Mouse (Mus musculus) liver, embryonic 13.5 days (tissue): Measurements from ENCODE around the gene Gpd1. TPM values are rescaled to one million over a fixed set of nuclear protein-coding genes. Genes with fewer than 3 reads are reported as not detected.

Experiments used
- ATAC-seq: fragments of 200-750 bp; cut with Nextera tagmentation; 2 replicates; pipeline ENCODE4 v1.8.0; 2017; ENCODE audit warnings: low read depth, mild to moderate bottlenecking, moderate number of reproducible peaks, moderate library complexity
- DNase-seq: peaks from one replicate; pipeline ENCODE4 v3.0.0; 2022
- H3K27ac ChIP-seq: fragments of 300-500 bp; sonication (generic); 2 replicates; pipeline ENCODE4 v1.5.1; 2015; ENCODE audit warnings: moderate library complexity, mild to moderate bottlenecking, inconsistent platforms
- H3K27me3 ChIP-seq: fragments of 300-500 bp; sonication (generic); 2 replicates; pipeline ENCODE4 v1.6.1; 2015; ENCODE audit warnings: mild to moderate bottlenecking, inconsistent platforms
- H3K36me3 ChIP-seq: fragments of 300-500 bp; sonication (generic); 2 replicates; pipeline ENCODE4 v1.6.1; 2015; ENCODE audit warnings: mild to moderate bottlenecking, inconsistent platforms
- H3K4me1 ChIP-seq: fragments of 300-500 bp; sonication (generic); replicated peaks from 2 replicates; pipeline ENCODE4 v1.6.1; 2015; ENCODE audit warnings: inconsistent platforms
- H3K4me2 ChIP-seq: fragments of 300-500 bp; sonication (generic); 2 replicates; pipeline ENCODE4 v1.6.1; 2015; ENCODE audit warnings: inconsistent platforms, mild to moderate bottlenecking, moderate library complexity
- H3K4me3 ChIP-seq: fragments of 300-500 bp; sonication (generic); replicated peaks from 2 replicates; pipeline ENCODE4 v1.5.1; 2015; ENCODE audit warnings: mild to moderate bottlenecking, inconsistent platforms
- H3K9ac ChIP-seq: fragments of 300-500 bp; sonication (generic); 2 replicates; pipeline ENCODE4 v1.6.1; 2015; ENCODE audit warnings: mild to moderate bottlenecking, inconsistent platforms
- H3K9me3 ChIP-seq: fragments of 300-500 bp; sonication (generic); replicated peaks from 2 replicates; pipeline ENCODE4 v1.6.1; 2016; ENCODE audit warnings: inconsistent platforms
- WGBS: fragments of 180-500 bp; shearing (Covaris S2); methylation state at CpG from one replicate; pipeline ENCODE4 v1.1.7; 2015; ENCODE audit not compliant: insufficient replicate concordance; 5-methylcytosine and 5-hydroxymethylcytosine counted together
- polyA plus RNA-seq: library from polyadenylated mRNA; unstranded; fragments of >200 nt; fragmentation: Nextera tagmentation; extraction: Ambion mirVana; gene quantifications from 2 replicates; pipeline ENCODE4 v1.2.1, GENCODE M21; 2015

The Gpd1 gene
- polyA plus RNA-seq, 1 experiment from 2014 or later, result 11.5 TPM

- Histone ChIP-seq H3K4me2 (no peak overlapping the region), H3K4me1 (peaks cover 43% of the 10 kb centered on the region), H3K27ac (no peak overlapping the region), H3K36me3 (peaks cover 55% of the 10 kb centered on the region), H3K9me3 (no peaks in the 10 kb centered on the region), H3K4me3 (no peak overlapping the region), H3K9ac (no peak overlapping the region), H3K27me3 (no peaks in the 10 kb centered on the region)
- DNase-seq (no peak), ATAC-seq (no peak)
- 91% methylated on average over 3 of the region's 3 CpGs for whole genome bisulfite sequencing
Measured at GRCm38 (mm10) chr15:99713569-99713968, 3.7 kb upstream of the Gpd1 start.

- Histone ChIP-seq H3K27ac (no peak overlapping the region), H3K9ac (no peak overlapping the region), H3K36me3 (peaks cover 48% of the 10 kb centered on the region), H3K4me1 (peaks cover 46% of the 10 kb centered on the region), H3K4me2 (no peak overlapping the region), H3K9me3 (no peaks in the 10 kb centered on the region), H3K4me3 (no peak overlapping the region), H3K27me3 (no peaks in the 10 kb centered on the region)
- DNase-seq, result no peak
- 61% methylated on average over 4 of the region's 4 CpGs for WGBS
- ATAC-seq, result no peak
Measured at GRCm38 (mm10) chr15:99714206-99714605, 3.1 kb upstream of the Gpd1 start.

- ATAC-seq (0 out of 2 replicates have a peak, but pooled peaks have one; percentile 19), DNase-seq (peak; percentile 45)
- H3K4me1 ChIP-seq, result peaks cover 46% of the 10 kb centered on the region
- no peak overlapping the region for H3K4me2 ChIP-seq
- WGBS, result 39% methylated on average over 7 of the region's 7 CpGs
- no peaks in the 10 kb centered on the region for H3K9me3 ChIP-seq
- H3K36me3 ChIP-seq, result peaks cover 42% of the 10 kb centered on the region
- no peaks in the 10 kb centered on the region for H3K27me3 ChIP-seq
- no peak overlapping the region for H3K27ac ChIP-seq
- no peak overlapping the region for H3K9ac ChIP-seq
- no peak overlapping the region for H3K4me3 ChIP-seq
Measured at GRCm38 (mm10) chr15:99714858-99715257, 2.5 kb upstream of the Gpd1 start.

- Histone ChIP-seq H3K9ac (no peak overlapping the region), H3K27me3 (no peaks in the 10 kb centered on the region), H3K4me1 (peaks cover 42% of the 10 kb centered on the region), H3K4me2 (no peak overlapping the region), H3K9me3 (no peaks in the 10 kb centered on the region), H3K27ac (peak overlapping the region; percentile 65; the same call in 1 of the 2 replicates), H3K36me3 (peaks cover 40% of the 10 kb centered on the region), H3K4me3 (no peak overlapping the region)
- 0 out of 2 replicates have a peak, but pooled peaks have one; percentile 22 for ATAC-seq
- WGBS, result 57% methylated on average over 13 of the region's 13 CpGs
- DNase-seq, result no peak
Measured at GRCm38 (mm10) chr15:99715361-99715865, 1.9 kb upstream of the Gpd1 start.

- H3K4me3 ChIP-seq, result no peak overlapping the region
- no peaks in the 10 kb centered on the region for H3K27me3 ChIP-seq
- no peak overlapping the region for H3K4me2 ChIP-seq
- DNase-seq (no peak), ATAC-seq (no peak)
- H3K9ac ChIP-seq, result no peak overlapping the region
- no peaks in the 10 kb centered on the region for H3K9me3 ChIP-seq
- H3K27ac ChIP-seq, result peak overlapping the region; percentile 65
- peaks cover 36% of the 10 kb centered on the region for H3K4me1 ChIP-seq
- 61% methylated on average over 11 of the region's 11 CpGs for WGBS
- H3K36me3 ChIP-seq, result peaks cover 37% of the 10 kb centered on the region
Measured at GRCm38 (mm10) chr15:99715982-99716746, 1.2 kb upstream of the Gpd1 start.

- H3K9me3 ChIP-seq, result no peaks in the 10 kb centered on the region
- no peak overlapping the region for H3K4me2 ChIP-seq
- peaks cover 35% of the 10 kb centered on the region for H3K4me1 ChIP-seq
- DNase-seq (no peak), ATAC-seq (no peak)
- H3K27ac ChIP-seq, result no peak overlapping the region
- no peak overlapping the region for H3K4me3 ChIP-seq
- no peak overlapping the region for H3K9ac ChIP-seq
- WGBS, result 80% methylated on average over 12 of the region's 12 CpGs
- H3K27me3 ChIP-seq, result no peaks in the 10 kb centered on the region
- H3K36me3 ChIP-seq, result peaks cover 30% of the 10 kb centered on the region
Measured at GRCm38 (mm10) chr15:99716814-99717213, 501 bp upstream of the Gpd1 start.

- no peak for DNase-seq
- peaks cover 13% of the 10 kb centered on the region for H3K36me3 ChIP-seq
Measured at GRCm38 (mm10) chr15:99718461-99719021, 1.2 kb downstream of the Gpd1 start.

GRCm38 (mm10) chr15:99719865-99720264 is 2.5 kb downstream of the Gpd1 start:
- H3K4me1 ChIP-seq, result peaks cover 57% of the 10 kb centered on the region
- no peak overlapping the region for H3K9ac ChIP-seq
- no peak for DNase-seq
- 59% methylated on average over 8 of the region's 8 CpGs for WGBS
- peaks cover 6% of the 10 kb centered on the region; the same call in 1 of the 2 replicates for H3K36me3 ChIP-seq
- no peak overlapping the region for H3K27ac ChIP-seq
- H3K27me3 ChIP-seq, result no peaks in the 10 kb centered on the region; the same call in 1 of the 2 replicates
- no peak overlapping the region for H3K4me2 ChIP-seq
- no peak overlapping the region for H3K4me3 ChIP-seq
- no peaks in the 10 kb centered on the region for H3K9me3 ChIP-seq
- no peak for ATAC-seq

More at GRCm38 (mm10) chr15:99718461-99719021, 1.2 kb downstream of the Gpd1 start:
- Histone ChIP-seq H3K27me3 (no peaks in the 10 kb centered on the region), H3K4me3 (peak overlapping the region; percentile 27; the same call in 1 of the 2 replicates), H3K27ac (peak overlapping the region; percentile 63), H3K4me2 (peak overlapping the region; percentile 34), H3K4me1 (peaks cover 44% of the 10 kb centered on the region), H3K9ac (no peak overlapping the region), H3K9me3 (no peaks in the 10 kb centered on the region)
- 65% methylated on average over 9 of the region's 9 CpGs for WGBS
- no peak for ATAC-seq

GRCm38 (mm10) chr15:99721921-99722743 is 4.8 kb downstream of the Gpd1 start:
- peaks cover 52% of the 10 kb centered on the region for H3K4me1 ChIP-seq
- H3K9ac ChIP-seq, result no peak overlapping the region; the same call in 1 of the 2 replicates
- no peaks in the 10 kb centered on the region; the same call in 1 of the 2 replicates for H3K27me3 ChIP-seq
- H3K9me3 ChIP-seq, result no peaks in the 10 kb centered on the region
- DNase-seq (no peak), ATAC-seq (no peak)
- 66% methylated on average over 25 of the region's 25 CpGs for WGBS
- H3K27ac ChIP-seq, result no peak overlapping the region
- H3K36me3 ChIP-seq, result peaks cover 6% of the 10 kb centered on the region; the same call in 1 of the 2 replicates
- H3K4me2 ChIP-seq, result no peak overlapping the region
- no peak overlapping the region for H3K4me3 ChIP-seq

- peak overlapping the region; percentile 86 for H3K27ac ChIP-seq
- H3K36me3 ChIP-seq, result peaks cover 15% of the 10 kb centered on the region
- no peaks in the 10 kb centered on the region for H3K9me3 ChIP-seq
- no peak overlapping the region for H3K4me3 ChIP-seq
- H3K27me3 ChIP-seq, result no peaks in the 10 kb centered on the region; the same call in 1 of the 2 replicates
- H3K4me1 ChIP-seq, result peaks cover 53% of the 10 kb centered on the region
- H3K4me2 ChIP-seq, result peak overlapping the region; percentile 77
- no peak for DNase-seq
- 36% methylated on average over 10 of the region's 10 CpGs for WGBS
- H3K9ac ChIP-seq, result peak overlapping the region; percentile 26; the same call in 1 of the 2 replicates
- no peak for ATAC-seq
Measured at GRCm38 (mm10) chr15:99723120-99723514, 5.8 kb downstream of the Gpd1 start.
